Mouse (Mus musculus) activated CD4-positive, CD25-positive, alpha-beta regulatory T cell, adult 9 weeks (primary cell): Measurements from ENCODE around the gene Gm7861. TPM values are rescaled to one million over a fixed set of nuclear protein-coding genes. Genes with fewer than 3 reads are reported as not detected.

Experiments used
- polyA plus RNA-seq: library from polyadenylated mRNA; unstranded; fragments of 100-300 nt; shearing (Covaris generic); gene quantifications from one replicate; pipeline ENCODE4 v1.2.1, GENCODE M21; 2017

Gene Gm7861
- not detected for polyA plus RNA-seq

GRCm38 (mm10) chr8:21594408-21594807 lies at the start of gene Gm7861:
Gene Gm7861 (minus strand): TSS chr8:21594508.

GRCm38 (mm10) chr8:21617883-21618282 lies 23.6 kb upstream of the Gm7861 start, which contains the start of gene Defa26:
Gene Defa26 (plus strand): TSS chr8:21618183.

GRCm38 (mm10) chr8:21582706-21583105 lies 11.6 kb downstream of the Gm7861 start, which contains the start of gene Defa28:
Gene Defa28 (plus strand): TSS chr8:21583006.

GRCm38 (mm10) chr8:21565086-21565485 lies 29.2 kb downstream of the Gm7861 start, which contains the start of gene Defa37:
Gene Defa37 (plus strand): TSS chr8:21565386.

Other genes with a start within 250 kb of the Gm7861 start
- not detected for gene Defa2, start 216.0 kb downstream of the Gm7861 start, polyA plus RNA-seq
- gene Defa33, start 202.7 kb downstream of the Gm7861 start, polyA plus RNA-seq, result not detected
- gene Defa36, start 167.1 kb downstream of the Gm7861 start, polyA plus RNA-seq, result not detected
- gene Gm7849, start 137.9 kb downstream of the Gm7861 start, polyA plus RNA-seq, result not detected
- not detected for gene Defa20, start 85.2 kb downstream of the Gm7861 start, polyA plus RNA-seq
- not detected for gene Defa32, start 65.5 kb downstream of the Gm7861 start, polyA plus RNA-seq
- not detected for gene Defa37, start 29.1 kb downstream of the Gm7861 start, polyA plus RNA-seq
- not detected for gene Defa28, start 11.5 kb downstream of the Gm7861 start, polyA plus RNA-seq
- not detected for gene Defa26, start 23.7 kb upstream of the Gm7861 start, polyA plus RNA-seq
- not detected for gene Defa17, start 61.3 kb upstream of the Gm7861 start, polyA plus RNA-seq
- gene Defa34, start 71.3 kb upstream of the Gm7861 start, polyA plus RNA-seq, result not detected
- gene AY761184, start 109.1 kb upstream of the Gm7861 start, polyA plus RNA-seq, result not detected
- gene Defa24, start 140.0 kb upstream of the Gm7861 start, polyA plus RNA-seq, result not detected
- gene Defb50, start 229.0 kb upstream of the Gm7861 start, polyA plus RNA-seq, result not detected
- not detected for gene Defb2, start 245.4 kb upstream of the Gm7861 start, polyA plus RNA-seq